Mouse (Mus musculus): ENCODE results near the gene Rbm4b. TPM values are rescaled to one million over a fixed set of nuclear protein-coding genes. Genes with fewer than 3 reads are reported as not detected.
"Not testable (repeated sequence)": the region's sequence is repeated elsewhere in the genome, so short reads cannot be mapped to it uniquely, and the experiment has no call there.

The Rbm4b gene
- total RNA-seq, 2 experiments from 2014 or later: 16.6 to 18.0 TPM

DNA sequence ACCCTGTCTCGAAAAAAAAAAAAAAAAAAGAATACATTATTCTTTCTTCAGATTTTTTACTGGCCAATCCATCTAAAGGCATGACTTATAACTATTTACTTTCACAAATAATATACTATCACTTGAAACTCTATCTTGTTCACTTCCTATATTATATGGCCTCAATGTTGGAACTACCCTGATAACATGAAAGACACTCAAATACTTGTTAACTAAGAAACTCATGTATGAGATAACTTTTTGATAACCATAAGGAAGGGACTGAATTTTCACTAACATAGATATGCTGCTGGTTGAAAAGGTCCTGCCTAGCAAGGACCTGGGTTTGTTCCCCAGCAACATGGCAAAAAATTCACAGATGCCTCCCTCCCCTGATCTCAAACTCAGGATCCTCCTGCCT is 39.6 kb downstream of the Rbm4b start:
- DNase-seq (ENCODE audit: low spot score in 2 of 2): no peak
- intact Hi-C loops (cut with DNase I): no loop called here

DNA sequence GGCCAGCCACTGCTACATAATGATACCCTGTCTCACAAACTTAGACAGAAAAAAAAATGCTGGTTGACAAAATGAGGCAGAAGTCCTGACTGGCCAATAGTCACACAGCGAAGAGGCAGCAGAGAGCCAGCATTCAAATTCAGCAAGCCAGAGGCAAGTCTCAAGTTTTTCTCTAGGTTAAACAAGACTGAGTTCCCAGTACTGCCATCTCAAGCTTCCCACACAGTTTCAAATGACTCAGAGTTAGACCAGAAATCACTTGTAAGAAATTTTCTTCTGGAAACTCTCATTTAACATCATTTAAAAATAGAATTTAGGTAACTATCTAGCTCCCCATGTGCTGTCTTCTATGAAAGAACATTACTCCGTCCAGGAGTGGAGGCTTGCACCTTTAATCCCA is 41.5 kb downstream of the Rbm4b start:
- DNase-seq (ENCODE audit: low spot score in 2 of 2): no peak
- intact Hi-C loops (cut with DNase I): no loop called here

DNA sequence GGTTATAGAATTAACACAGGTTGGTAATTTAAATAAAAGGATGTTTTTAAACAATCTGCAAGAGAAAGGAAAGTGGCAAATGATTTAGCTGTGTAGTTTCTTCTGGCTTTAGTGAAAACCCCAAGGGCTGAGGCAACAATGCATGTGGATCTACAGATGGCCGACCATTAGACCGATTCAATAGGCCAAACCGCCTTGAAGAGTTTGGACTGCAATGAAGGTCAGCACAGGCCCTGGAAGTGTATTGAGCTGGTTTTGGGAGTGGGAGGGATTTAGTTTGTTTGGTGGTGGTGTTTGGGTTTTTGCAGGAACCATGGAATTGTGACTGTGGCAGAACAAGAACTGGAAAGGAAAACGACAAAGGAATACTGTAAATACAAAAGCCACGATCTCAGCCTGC is 42.8 kb downstream of the Rbm4b start:
- DNase-seq (ENCODE audit: low spot score in 2 of 2): no peak
- intact Hi-C loops (cut with DNase I): no loop called here

DNA sequence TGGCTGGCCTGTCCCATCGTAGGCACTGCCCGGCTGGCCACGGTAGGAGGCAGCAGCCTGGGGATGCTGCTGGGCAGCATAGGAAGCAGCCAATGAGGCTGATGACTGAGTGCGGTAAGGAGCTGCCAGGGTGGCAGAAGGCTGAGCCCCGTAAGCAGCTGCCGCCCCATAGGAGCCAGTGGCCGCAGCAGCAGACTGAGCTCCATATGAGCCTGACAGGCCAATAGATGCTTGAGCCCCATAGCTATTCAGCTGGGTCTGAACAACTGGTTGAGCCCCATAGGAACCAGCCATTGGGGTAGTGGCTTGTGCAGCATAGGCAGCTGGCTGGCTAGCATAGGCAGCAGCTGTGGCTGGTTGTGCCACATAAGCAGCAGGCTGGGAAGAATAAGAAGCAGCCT is 46.4 kb downstream of the Rbm4b start:
- intact Hi-C loops (cut with DNase I): no loop called here
- no peak for DNase-seq (ENCODE audit: low spot score in 2 of 2)

DNA sequence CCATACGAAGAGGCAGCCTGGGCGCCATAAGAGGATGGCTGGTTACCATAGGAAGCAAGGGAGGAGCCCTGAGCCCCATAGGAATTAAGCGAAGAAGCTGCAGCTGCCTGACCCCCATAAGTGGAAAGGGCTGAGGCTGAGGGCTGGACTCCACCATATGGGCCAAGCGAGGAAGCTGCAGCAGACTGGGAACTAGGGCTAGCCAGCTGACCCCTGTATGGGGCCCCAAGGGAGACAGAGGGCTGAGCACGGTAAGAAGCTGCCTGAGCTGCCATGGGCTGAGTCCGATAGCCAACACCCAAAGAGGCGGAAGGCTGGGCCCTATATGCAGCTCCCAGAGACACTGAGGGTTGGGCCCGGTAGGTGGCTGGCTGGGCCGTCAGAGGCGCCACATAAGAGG is 47.0 kb downstream of the Rbm4b start:
- intact Hi-C loops (cut with DNase I): no loop called here
- DNase-seq (ENCODE audit: low spot score in 2 of 2): no peak

DNA sequence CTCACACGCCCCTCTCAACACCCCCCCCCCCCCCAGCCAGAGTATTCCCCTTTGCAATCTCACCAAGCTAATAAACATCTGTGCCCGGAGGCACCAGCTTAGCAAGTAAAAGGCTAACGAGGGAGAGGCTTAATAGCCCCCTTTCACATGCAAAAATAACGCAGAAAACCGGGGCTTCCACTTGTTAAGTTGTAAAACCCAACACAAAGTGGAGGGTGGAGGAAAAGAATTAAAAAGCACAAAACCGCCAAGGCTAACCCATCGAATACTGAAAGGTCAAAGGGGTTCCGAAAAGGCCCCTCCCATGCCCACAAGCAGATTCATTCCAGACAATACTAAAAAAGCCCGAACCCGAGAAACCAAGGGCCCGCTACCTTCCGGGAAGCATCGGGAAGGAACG is 54.0 kb downstream of the Rbm4b start:
- intact Hi-C loops (cut with DNase I): loop anchor here (2.0 kb wide), 1 partner anchor 54 kb away; the partner anchor contains the start of gene Rbm4b
- DNase-seq (ENCODE audit: low spot score in 2 of 2): no peak

DNA sequence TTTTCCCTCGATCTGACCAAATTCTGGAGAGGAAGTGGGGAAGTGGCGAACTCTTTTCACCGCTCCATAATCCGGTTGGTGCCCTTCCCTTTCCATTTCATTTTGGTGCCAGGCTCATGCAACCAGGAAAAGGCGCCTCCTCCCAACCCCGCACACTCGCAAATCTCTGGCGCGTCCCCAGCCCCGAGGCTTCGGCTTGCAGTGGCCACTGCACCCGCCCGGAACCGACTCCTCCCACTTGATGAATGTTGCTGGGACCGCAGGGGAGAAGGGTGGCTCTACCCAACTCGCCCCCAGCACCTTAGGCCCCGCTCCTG is 54.4 kb downstream of the Rbm4b start:
- no peak for DNase-seq (ENCODE audit: low spot score in 2 of 2)
- intact Hi-C loops (cut with DNase I): loop anchor here (1.0 to 2.0 kb wide), 2 partner anchors 29 to 54 kb away; partner anchors contain the start of genes Ccdc87, Ccs and Rbm4b

DNA sequence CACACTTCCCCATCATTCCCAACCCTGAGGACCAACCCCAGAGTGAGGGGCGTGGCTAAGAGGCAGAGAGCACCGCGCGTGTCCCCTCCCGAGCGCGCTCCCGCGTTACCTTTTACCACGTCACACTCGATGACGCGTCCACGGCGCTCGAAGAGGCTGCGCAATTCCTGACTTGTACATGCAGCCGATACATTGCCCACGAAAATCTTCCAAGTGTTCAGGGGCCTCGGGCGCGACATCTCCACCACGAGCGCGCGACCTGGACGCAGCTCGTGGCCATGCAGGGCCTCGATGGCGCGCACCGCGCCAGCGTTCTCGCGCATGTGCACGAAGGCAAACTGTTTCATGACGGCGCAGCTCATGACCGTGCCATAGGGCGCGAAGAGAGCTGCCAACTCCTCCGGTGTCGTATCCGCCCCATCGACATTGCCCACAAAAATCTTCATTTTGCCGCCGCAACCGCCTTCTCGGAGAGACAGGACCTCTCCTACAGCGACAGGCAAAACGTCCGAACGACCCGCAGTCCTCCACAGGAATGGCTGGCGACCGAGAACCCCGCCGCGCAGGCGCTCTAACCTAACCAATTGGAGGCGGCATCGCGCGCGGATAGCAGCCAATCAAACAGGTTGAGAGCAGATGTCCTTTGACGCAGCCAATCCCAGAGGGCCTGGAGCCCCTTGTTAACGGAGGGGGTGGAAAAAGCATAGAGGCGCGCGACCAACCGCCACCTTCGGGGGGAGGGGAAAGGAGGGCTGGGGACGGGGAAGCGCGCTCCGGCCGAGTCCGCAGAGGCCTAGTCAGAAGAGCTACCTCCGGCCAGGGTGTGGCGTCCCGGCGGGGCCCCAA is 55.0 kb downstream of the Rbm4b start, which contains the start of the genes Gm21992 and Rbm14:
Gene Gm21992 (minus strand): TSS at position 550 of the 846 bp plus-strand sequence.
Gene Rbm14 (minus strand): TSS at position 572 of the 846 bp plus-strand sequence.
- intact Hi-C loops (cut with DNase I): loop anchor here (1.0 to 2.0 kb wide), 2 partner anchors 28 to 54 kb away; partner anchors contain the start of genes Ccdc87, Ccs and Rbm4b
- DNase-seq (ENCODE audit: low spot score in 2 of 2): peak; percentile 98 to 99

DNA sequence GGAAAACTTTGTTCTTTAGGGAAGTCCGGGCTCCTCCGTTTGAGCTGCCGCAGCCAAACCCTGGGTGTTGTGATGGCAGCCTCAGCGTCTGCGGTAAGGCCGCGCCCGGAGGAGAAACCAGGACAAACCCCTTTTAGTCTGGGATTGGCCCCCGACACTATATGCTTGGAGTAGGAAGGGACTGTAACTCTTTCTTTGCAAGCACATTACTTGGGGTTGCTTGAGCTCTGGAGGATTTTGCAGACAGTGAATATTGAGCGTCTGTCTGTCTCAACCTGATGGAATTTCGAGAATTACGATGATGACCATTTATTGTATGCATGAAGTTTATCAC is 55.6 kb downstream of the Rbm4b start:
- DNase-seq (ENCODE audit: low spot score in 2 of 2): no peak
- intact Hi-C loops (cut with DNase I): loop anchor here (1.0 to 2.0 kb wide), 2 partner anchors 27 to 55 kb away; partner anchors contain the start of genes Ccdc87, Ccs and Rbm4b

DNA sequence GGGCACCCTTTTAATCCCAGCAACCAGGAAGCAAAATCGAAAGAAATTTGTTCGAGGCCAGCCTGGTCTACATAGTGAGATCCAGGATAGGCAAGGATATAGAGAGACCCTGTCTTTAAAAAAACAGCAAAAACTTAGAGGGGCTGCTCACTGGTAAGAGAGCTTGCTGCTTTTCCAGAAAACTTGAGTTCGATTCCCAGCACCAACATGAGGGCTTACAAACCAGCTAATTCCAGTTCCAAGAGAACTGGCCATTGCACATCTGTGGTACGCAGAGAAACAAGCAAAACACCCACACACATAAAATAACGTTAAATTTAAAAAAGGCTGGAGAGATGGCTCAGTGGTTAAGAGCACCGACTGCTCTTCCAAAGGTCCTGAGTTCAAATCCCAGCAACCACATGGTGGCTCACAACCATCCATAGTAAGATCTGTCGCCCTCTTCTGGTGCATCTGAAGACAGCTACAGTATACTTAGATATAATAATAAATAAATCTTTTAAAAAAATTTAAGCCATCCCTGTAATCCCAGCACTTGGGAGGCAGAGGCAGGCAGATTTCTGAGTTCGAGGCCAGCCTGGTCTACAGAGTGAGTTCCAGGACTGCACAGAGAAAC is 56.1 kb downstream of the Rbm4b start:
- DNase-seq (ENCODE audit: low spot score in 2 of 2); intact Hi-C loops (cut with DNase I): not testable (repeated sequence)

DNA sequence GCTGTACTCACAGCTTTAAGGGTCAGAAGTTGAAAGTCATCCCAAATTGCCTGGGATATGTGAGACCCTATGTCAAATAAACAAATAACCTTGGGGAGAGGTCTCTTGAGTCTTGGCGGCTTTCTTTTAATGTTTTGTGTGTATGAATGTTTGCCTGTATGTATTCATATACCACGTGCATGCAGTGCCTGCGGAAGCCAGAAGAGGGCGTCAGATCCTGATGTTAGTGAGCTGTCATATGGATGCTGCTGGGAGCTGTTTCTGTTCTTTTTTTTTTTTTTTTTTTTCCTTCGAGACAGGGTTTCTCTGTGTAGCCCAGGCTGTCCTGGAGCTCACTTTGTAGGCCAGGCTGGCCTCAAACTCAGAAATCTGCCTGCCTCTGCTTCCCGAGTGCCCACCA is 56.7 kb downstream of the Rbm4b start:
- no peak for DNase-seq (ENCODE audit: low spot score in 2 of 2)
- intact Hi-C loops (cut with DNase I): no loop called here

Other genes starting within 250 kb of the Rbm4b start
- 10 to 100 TPM; 73.3 TPM for gene Pcx, start 246.0 kb upstream of the Rbm4b start, total RNA-seq (2021)
- 10 to 100 TPM; 43.2 to 48.6 TPM for gene Lrfn4, start 140.8 kb upstream of the Rbm4b start, total RNA-seq (2021)
- gene Rce1, start 130.9 kb upstream of the Rbm4b start, total RNA-seq (2021): 10 to 100 TPM; 26.1 to 26.6 TPM
- 1 to 10 TPM; 1.4 to 2.3 TPM for gene Gm960, start 57.8 kb upstream of the Rbm4b start, total RNA-seq (2021)
- gene Sptbn2, start 45.3 kb upstream of the Rbm4b start, total RNA-seq (2021): 100 to 1,000 TPM; 587 to 665 TPM
- gene Rbm4, start 37.4 kb downstream of the Rbm4b start, total RNA-seq (2021): 10 to 100 TPM; 87.3 to 95.7 TPM
- 10 to 100 TPM; 17.6 to 23.7 TPM for gene Gm21992, start 55.1 kb downstream of the Rbm4b start, total RNA-seq (2021)
- gene Rbm14, start 55.1 kb downstream of the Rbm4b start, total RNA-seq (2021): 10 to 100 TPM; 47.1 to 55.2 TPM
- 10 to 100 TPM; 33.1 to 37.5 TPM for gene Ccs, start 82.8 kb downstream of the Rbm4b start, total RNA-seq (2021)
- gene Ccdc87, start 82.9 kb downstream of the Rbm4b start, total RNA-seq (2021): 1 to 10 TPM; 2.8 to 3.1 TPM
- gene Ctsf, start 98.6 kb downstream of the Rbm4b start, total RNA-seq (2021): 100 to 1,000 TPM; 103 to 112 TPM
- 1 to 10 TPM; 1.6 to 2.2 TPM for gene Actn3, start 121.4 kb downstream of the Rbm4b start, total RNA-seq (2021)
- gene Zdhhc24, start 122.2 kb downstream of the Rbm4b start, total RNA-seq (2021): 10 to 100 TPM; 24.6 to 26.3 TPM
- gene Bbs1, start 150.1 kb downstream of the Rbm4b start, total RNA-seq (2021): 10 to 100 TPM; 42.1 to 47.8 TPM
- gene Dpp3, start 171.8 kb downstream of the Rbm4b start, total RNA-seq (2021): 10 to 100 TPM; 41.2 to 42.6 TPM
- gene Peli3, start 186.6 kb downstream of the Rbm4b start, total RNA-seq (2021): 10 to 100 TPM; 25.4 to 32.9 TPM
- 10 to 100 TPM; 50.8 to 64.8 TPM for gene Mrpl11, start 205.7 kb downstream of the Rbm4b start, total RNA-seq (2021)
- 10 to 100 TPM; 13.7 to 30.9 TPM for gene Npas4, start 233.8 kb downstream of the Rbm4b start, total RNA-seq (2021)

Measured in left cerebral cortex, postnatal 36 days (tissue).